In the genomic region with DNA sequence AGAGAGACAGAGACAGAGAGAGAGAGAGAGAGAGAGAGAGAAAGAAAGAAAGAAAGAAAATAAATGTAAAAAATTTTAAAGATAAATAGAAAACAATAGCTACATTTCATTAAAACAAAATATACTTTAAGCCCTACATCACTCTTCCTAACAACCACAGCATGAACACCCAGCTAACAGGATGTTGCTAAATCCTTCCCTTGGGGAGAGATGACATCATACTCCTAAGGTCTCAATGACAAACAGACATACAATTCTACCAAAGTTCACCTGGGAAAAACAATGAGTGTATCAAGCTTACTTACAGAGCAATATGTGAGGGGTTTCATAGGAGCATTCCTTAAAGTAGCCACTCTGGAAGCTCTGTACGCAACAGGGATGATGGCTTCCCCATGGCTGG, we compare ENCODE assay signal across 23 mouse cellular contexts. TPM values are rescaled to one million over a fixed set of nuclear protein-coding genes. Genes with fewer than 3 reads are reported as not detected.
A peak's percentile ranks its signal among the peaks of the same experiment; 100 is the strongest.
DNase-seq lines count a peak whose midpoint lies in the region; ATAC-seq and TF ChIP-seq lines count a peak whose summit lies in the region.
"Had no signal": no experiment of that assay in that cellular context is flagged by ENCODE, and none has a peak within 500 bp of the region (broad histone marks: within the 10 kb centered on the region; RNA-seq: fewer than 3 reads in every experiment).

No protein-coding gene starts in this region.

- peak; percentile 52 for ATAC-seq in granulocyte monocyte progenitor cell, adult 5-6 weeks (replicated peaks; ENCODE audit: poor library complexity, severe bottlenecking)
- ATAC-seq: activated CD4-positive, CD25-positive, alpha-beta regulatory T cell, adult 4 months; CD4-positive, CD25-positive, alpha-beta regulatory T cell, adult 4 months; Patski had no signal

- TF ChIP-seq CTCF in lung, adult 2 months (IDR thresholded peaks at IDR 0.05; ENCODE audit: insufficient read depth, low read length): no peak

- intact Hi-C loops in left cerebral cortex, postnatal 4 days (cut with DNase I): no loop called here

- no peak for TF ChIP-seq POLR2A in lung, adult 2 months (IDR thresholded peaks at IDR 0.05; ENCODE audit: borderline replicate concordance, extremely low read depth, low read depth, low read length)

- no peaks in the 10 kb centered on the region for H3K4me1 ChIP-seq in lung, adult 2 months (ENCODE audit: control insufficient read depth, insufficient read depth, low read length)

- 90% methylated on average over 1 of the region's 1 CpGs for WGBS in lung, adult 2 months

- no peak overlapping the region for H3K4me3 ChIP-seq in lung, adult 2 months (replicated peaks; ENCODE audit: extremely low read depth, low read depth, low read length)

- DNase-seq in 3T3-L1 (ENCODE audit: low read depth, low spot score) (peak; percentile 44), 416B (ENCODE audit: low read depth) (peak; percentile 53), NIH3T3 (ENCODE audit: low read depth) (peak; percentile 19)
- DNase-seq in cerebellum, adult 8-10 months: no peak
- DNase-seq in left cerebral cortex, postnatal 4 days: no peak
- no peak for DNase-seq in lung, adult 2 months
- no peak for DNase-seq in frontal cortex, postnatal 25 days (ENCODE audit: low spot score in 2 of 2)
- DNase-seq: adrenal gland, adult 2 months; adrenal gland, adult 8-10 months; adrenal gland, postnatal 10 days; adrenal gland, postnatal 14 days; adrenal gland, postnatal 25 days; adrenal gland, postnatal 36 days; B cell, adult 2 months; cerebellum, adult 11 months; cerebellum, adult 11-12 months; cerebellum, adult 18-20 months; cerebellum, adult 2 months; cerebellum, adult 9-10 months had no signal

RNA-seq across cellular contexts. Expression of a gene that starts 49.0 kb away (rescaled TPM):
- total RNA-seq in granulocyte monocyte progenitor cell, adult 5-6 weeks (2014; fragmentation: Nextera tagmentation): 50.9 and 62.8 TPM in 2 replicates
- 62.9 and 66.1 TPM in 2 replicates for total RNA-seq in granulocyte monocyte progenitor cell, adult 5-6 weeks (2017)
- total RNA-seq in left cerebral cortex, postnatal 4 days (2021): 10 to 100 TPM; 83.2 to 83.8 TPM
- 11.3 and 26.5 TPM in 2 replicates for polyA plus RNA-seq in lung, adult 2 months (2012; rRNA removed)

Comparison
In these comparisons a context has a peak if more than half of its experiments do, and no peak if none do; other contexts are left out.
1. DNase-seq: peak in 3T3-L1 (single experiment), 416B (single experiment) and NIH3T3 (single experiment); none in cerebellum, adult 8-10 months (single experiment), left cerebral cortex, postnatal 4 days (single experiment), lung, adult 2 months (single experiment) and frontal cortex, postnatal 25 days (0 of 2).